Mouse (Mus musculus) heart, embryonic 11.5 days (tissue): Measurements from ENCODE around the gene Timm17a. TPM values are rescaled to one million over a fixed set of nuclear protein-coding genes. Genes with fewer than 3 reads are reported as not detected.

Source experiments
- ATAC-seq: fragments of 200-750 bp; cut with Nextera tagmentation; replicated peaks from 2 replicates; pipeline ENCODE4 v1.8.0; 2017; ENCODE audit warnings: moderate library complexity; ENCODE audit not compliant: insufficient number of reproducible peaks, low FRiP score, low TSS enrichment
- H3K27ac ChIP-seq: fragments of 300-500 bp; sonication (generic); 2 replicates; pipeline ENCODE4 v1.5.1; 2014; ENCODE audit warnings: mild to moderate bottlenecking, low read depth, low read length
- H3K27me3 ChIP-seq: fragments of 300-500 bp; sonication (generic); 2 replicates; pipeline ENCODE4 v1.6.1; 2014; ENCODE audit warnings: mild to moderate bottlenecking, low read length, mixed read lengths; ENCODE audit not compliant: control insufficient read depth, insufficient read depth
- H3K36me3 ChIP-seq: fragments of 300-500 bp; sonication (generic); 2 replicates; pipeline ENCODE4 v1.6.1; 2014; ENCODE audit warnings: mild to moderate bottlenecking, low read length, moderate library complexity, mixed read lengths; ENCODE audit not compliant: control insufficient read depth, insufficient read depth
- H3K4me1 ChIP-seq: fragments of 300-500 bp; sonication (generic); 2 replicates; pipeline ENCODE4 v1.6.1; 2014; ENCODE audit warnings: low read length; ENCODE audit not compliant: control insufficient read depth, insufficient read depth
- H3K4me2 ChIP-seq: fragments of 300-500 bp; sonication (generic); 2 replicates; pipeline ENCODE4 v1.6.1; 2014; ENCODE audit warnings: mild to moderate bottlenecking, moderate library complexity
- H3K4me3 ChIP-seq: fragments of 300-500 bp; sonication (generic); 2 replicates; pipeline ENCODE4 v1.5.1; 2014; ENCODE audit warnings: low read depth, low read length
- H3K9ac ChIP-seq: fragments of 300-500 bp; sonication (generic); 2 replicates; pipeline ENCODE4 v1.6.1; 2014; ENCODE audit warnings: mild to moderate bottlenecking, low read depth, low read length, moderate library complexity
- H3K9me3 ChIP-seq: fragments of 300-500 bp; sonication (generic); replicated peaks from 2 replicates; pipeline ENCODE4 v1.6.1; 2016; ENCODE audit warnings: low read length; ENCODE audit not compliant: control insufficient read depth
- WGBS: fragments of 180-500 bp; shearing (Covaris S2); extraction: QIAGEN DNeasy Blood & Tissue Kit; methylation state at CpG from one replicate; pipeline ENCODE4 v1.1.7; 2014; ENCODE audit not compliant: insufficient replicate concordance; 5-methylcytosine and 5-hydroxymethylcytosine counted together
- polyA plus RNA-seq: library from polyadenylated mRNA; unstranded; fragments of >200 nt; fragmentation: Nextera tagmentation; extraction: Ambion mirVana; gene quantifications from 2 replicates; pipeline ENCODE4 v1.2.1, GENCODE M21; 2014

Gene Timm17a
- polyA plus RNA-seq, 1 experiment from 2014 or later, result 333 TPM

- Histone ChIP-seq H3K9ac (no peak overlapping the region), H3K9me3 (no peaks in the 10 kb centered on the region), H3K27ac (no peak overlapping the region), H3K36me3 (peaks cover 11% of the 10 kb centered on the region), H3K4me2 (no peak overlapping the region), H3K4me3 (no peak overlapping the region), H3K4me1 (peaks cover 5% of the 10 kb centered on the region; the same call in 1 of the 2 replicates), H3K27me3 (no peaks in the 10 kb centered on the region)
- 77% methylated on average over 5 of the region's 5 CpGs for WGBS
- ATAC-seq, result no peak
Observed at GRCm38 (mm10) chr1:135265834-135266233, 47.7 kb downstream of the Timm17a start.

- H3K27me3 ChIP-seq, result no peaks in the 10 kb centered on the region; the same call in 1 of the 2 replicates
- peaks cover 19% of the 10 kb centered on the region for H3K4me1 ChIP-seq
- peaks cover 11% of the 10 kb centered on the region for H3K36me3 ChIP-seq
- no peak overlapping the region for H3K9ac ChIP-seq
- H3K4me3 ChIP-seq, result no peak overlapping the region
- H3K9me3 ChIP-seq, result no peaks in the 10 kb centered on the region
- no peak overlapping the region for H3K27ac ChIP-seq
- no peak for ATAC-seq
- no peak overlapping the region for H3K4me2 ChIP-seq
- 81% methylated on average over 9 of the region's 9 CpGs for WGBS
Observed at GRCm38 (mm10) chr1:135263316-135263715, 50.3 kb downstream of the Timm17a start.

GRCm38 (mm10) chr1:135262329-135262728, 51.2 kb downstream of the Timm17a start:
- peaks cover 4% of the 10 kb centered on the region for H3K27me3 ChIP-seq
- no peak overlapping the region for H3K27ac ChIP-seq
- whole genome bisulfite sequencing, result 64% methylated on average over 3 of the region's 3 CpGs
- H3K36me3 ChIP-seq, result peaks cover 6% of the 10 kb centered on the region; the same call in 1 of the 2 replicates
- ATAC-seq, result no peak
- no peak overlapping the region for H3K9ac ChIP-seq
- peaks cover 22% of the 10 kb centered on the region for H3K4me1 ChIP-seq
- H3K4me3 ChIP-seq, result no peak overlapping the region
- H3K4me2 ChIP-seq, result no peak overlapping the region
- H3K9me3 ChIP-seq, result no peaks in the 10 kb centered on the region

- H3K27me3 ChIP-seq, result peaks cover 15% of the 10 kb centered on the region
- no peak overlapping the region for H3K4me3 ChIP-seq
- H3K4me1 ChIP-seq, result peaks cover 19% of the 10 kb centered on the region
- no peak overlapping the region for H3K27ac ChIP-seq
- WGBS, result 68% methylated on average over 6 of the region's 6 CpGs
- H3K9ac ChIP-seq, result no peak overlapping the region
- H3K9me3 ChIP-seq, result no peaks in the 10 kb centered on the region
- peaks cover 6% of the 10 kb centered on the region; the same call in 1 of the 2 replicates for H3K36me3 ChIP-seq
- no peak overlapping the region for H3K4me2 ChIP-seq
- no peak for ATAC-seq
Observed at GRCm38 (mm10) chr1:135260931-135261330, 52.6 kb downstream of the Timm17a start.

- no peaks in the 10 kb centered on the region for H3K9me3 ChIP-seq
- H3K27ac ChIP-seq, result no peak overlapping the region
- 2% methylated on average over 10 of the region's 10 CpGs for WGBS
- H3K9ac ChIP-seq, result peak overlapping the region; percentile 62; the same call in 1 of the 2 replicates
- H3K4me2 ChIP-seq, result peak overlapping the region; percentile 71
- H3K4me1 ChIP-seq, result peaks cover 19% of the 10 kb centered on the region
- H3K4me3 ChIP-seq, result peak overlapping the region; percentile 20
- peak; percentile 35; the same call in 1 of the 2 replicates for ATAC-seq
- H3K36me3 ChIP-seq, result peaks cover 2% of the 10 kb centered on the region; the same call in 1 of the 2 replicates
- H3K27me3 ChIP-seq, result peaks cover 22% of the 10 kb centered on the region
Observed at GRCm38 (mm10) chr1:135259128-135259436, 54.5 kb downstream of the Timm17a start.

- Histone ChIP-seq H3K9me3 (no peaks in the 10 kb centered on the region), H3K27me3 (peaks cover 22% of the 10 kb centered on the region), H3K4me3 (peak within 1 kb of the TSS; percentile 20), H3K4me1 (peaks cover 19% of the 10 kb centered on the region), H3K4me2 (peak within 1 kb of the TSS; percentile 71), H3K36me3 (peaks cover 2% of the 10 kb centered on the region; the same call in 1 of the 2 replicates), H3K9ac (peak within 1 kb of the TSS; percentile 62), H3K27ac (0 out of 2 replicates have a peak within 1 kb of the TSS, but pooled peaks have one; percentile 17)
- ATAC-seq, result 0 out of 2 replicates have a peak, but pooled peaks have one; percentile 51
- WGBS, result 5% methylated on average over 19 of the region's 19 CpGs
Observed at GRCm38 (mm10) chr1:135258380-135259127, 55.0 kb downstream of the Timm17a start, which contains the start of gene Elf3. TSS of gene Elf3 (minus strand) at chr1:135258568.

GRCm38 (mm10) chr1:135256299-135256698, 57.3 kb downstream of the Timm17a start:
- H3K4me1 ChIP-seq, result peaks cover 21% of the 10 kb centered on the region
- ATAC-seq, result no peak
- WGBS, result 71% methylated on average over 6 of the region's 6 CpGs
- no peak overlapping the region for H3K4me3 ChIP-seq
- H3K9ac ChIP-seq, result no peak overlapping the region
- H3K27me3 ChIP-seq, result peaks cover 24% of the 10 kb centered on the region
- no peaks in the 10 kb centered on the region for H3K36me3 ChIP-seq
- H3K4me2 ChIP-seq, result no peak overlapping the region
- H3K27ac ChIP-seq, result no peak overlapping the region
- H3K9me3 ChIP-seq, result no peaks in the 10 kb centered on the region

- Histone ChIP-seq H3K27ac (no peak overlapping the region), H3K27me3 (peaks cover 39% of the 10 kb centered on the region), H3K36me3 (no peaks in the 10 kb centered on the region), H3K9ac (no peak overlapping the region), H3K4me2 (no peak overlapping the region), H3K4me3 (no peak overlapping the region), H3K9me3 (no peaks in the 10 kb centered on the region), H3K4me1 (0 out of 2 replicates have a peak, but pooled peaks cover 8% of the 10 kb centered on the region)
- ATAC-seq, result no peak
- 29% methylated on average over 4 of the region's 4 CpGs for WGBS
Observed at GRCm38 (mm10) chr1:135252854-135253253, 60.7 kb downstream of the Timm17a start.
